Mouse (Mus musculus): ENCODE results near the gene Cdh4.

Cdh4 gene

GRCm38 (mm10) chr2:179442191-179442540 lies at the start of gene Cdh4:
TSS of gene Cdh4 (plus strand) at chr2:179442431.
- no peak for DNase-seq (ENCODE audit: low spot score in 2 of 2)

DNA sequence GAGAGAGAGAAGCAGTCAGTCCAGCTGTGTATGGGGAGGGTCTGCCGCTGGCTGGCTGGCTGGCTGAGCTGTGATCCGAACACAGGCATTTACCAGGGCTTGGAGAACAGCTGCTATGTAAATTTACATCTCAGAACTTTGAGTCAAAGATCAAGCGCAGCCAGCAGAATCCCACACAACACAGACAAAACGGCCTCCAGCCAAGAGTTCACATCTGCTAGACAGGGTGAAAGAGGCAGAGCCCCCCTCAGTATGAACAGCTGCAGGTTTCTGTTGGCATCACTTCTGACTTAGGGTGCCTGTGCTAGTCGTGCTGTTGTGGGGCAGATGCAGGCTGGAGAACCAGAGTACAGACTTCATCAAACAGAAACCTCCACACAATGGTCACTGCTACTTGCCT lies 46.8 kb upstream of the Cdh4 start:
- no peak for DNase-seq (ENCODE audit: low spot score in 2 of 2)

- DNase-seq (ENCODE audit: low spot score in 2 of 2), result no peak
These were observed 42.5 kb upstream of the Cdh4 start for GRCm38 (mm10) chr2:179399645-179400249.

GRCm38 (mm10) chr2:179410866-179411561 lies 31.2 kb upstream of the Cdh4 start:
- DNase-seq (ENCODE audit: low spot score in 2 of 2), result no peak

GRCm38 (mm10) chr2:179412966-179413365 lies 29.3 kb upstream of the Cdh4 start:
- no peak for DNase-seq (ENCODE audit: low spot score in 2 of 2)

DNA sequence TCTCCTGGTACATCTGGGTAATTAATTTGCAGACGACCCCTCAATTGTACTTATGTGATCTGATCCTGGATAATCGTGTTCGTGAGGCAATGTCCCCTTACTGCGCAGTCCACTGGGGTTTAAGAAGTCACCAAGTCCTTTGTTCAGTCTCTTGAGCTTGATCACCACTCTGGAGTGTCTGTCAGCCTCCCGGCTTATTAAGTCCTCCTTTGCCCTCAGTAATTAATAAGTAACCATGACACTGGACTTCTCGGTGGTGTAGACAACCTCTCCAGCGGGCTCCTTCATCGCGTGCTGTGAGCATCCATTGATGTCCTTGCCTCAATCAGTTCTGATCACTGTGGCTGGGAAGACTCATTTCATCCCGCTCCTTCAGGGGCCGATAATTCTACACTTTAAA lies 28.0 kb upstream of the Cdh4 start:
- no peak for DNase-seq (ENCODE audit: low spot score in 2 of 2)

DNA sequence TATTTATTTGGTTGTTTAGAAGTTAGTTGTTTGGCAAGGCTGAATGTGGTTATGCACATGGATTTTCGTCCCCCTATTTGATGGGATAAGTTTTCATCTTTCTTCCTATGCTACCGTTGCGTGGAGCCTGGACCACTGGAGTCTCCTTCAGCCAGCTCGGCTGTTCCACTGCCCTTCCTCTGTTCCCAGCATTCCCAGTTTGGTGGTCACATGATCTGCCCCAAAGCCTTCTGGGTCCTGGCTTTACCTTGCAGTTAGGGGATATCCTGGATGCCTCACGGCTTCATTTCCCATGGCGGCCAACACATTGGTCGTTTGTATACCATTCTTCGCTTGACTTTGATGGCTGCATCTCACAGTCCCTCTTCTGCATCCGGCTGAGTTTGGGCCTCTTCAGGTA lies 27.5 kb upstream of the Cdh4 start:
- DNase-seq (ENCODE audit: low spot score in 2 of 2), result no peak

DNA sequence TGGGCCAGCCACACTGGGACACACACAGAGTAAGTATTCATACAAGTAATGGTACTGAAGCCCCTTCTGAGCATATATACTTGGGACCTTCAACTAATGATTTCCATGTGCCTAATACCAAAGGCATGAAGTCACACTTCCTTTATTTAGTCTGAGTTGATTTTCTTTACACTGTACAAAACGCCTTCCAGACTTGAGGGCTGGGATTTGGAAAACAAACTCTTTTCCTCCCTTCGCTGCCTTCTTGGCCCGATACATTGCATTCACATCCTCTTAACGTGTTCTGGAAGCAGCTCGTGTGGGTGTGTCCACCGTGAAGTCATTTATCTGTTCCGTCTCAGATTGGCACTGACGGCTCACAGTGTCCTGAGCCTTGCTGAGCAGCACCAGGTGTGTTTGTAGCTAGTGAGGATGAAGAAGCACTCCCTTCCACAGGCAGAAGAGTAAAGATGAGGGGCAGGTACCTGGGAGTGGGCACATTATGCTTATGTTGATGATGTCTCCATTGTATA lies 26.3 kb upstream of the Cdh4 start:
- DNase-seq (ENCODE audit: low spot score in 2 of 2), result no peak

DNA sequence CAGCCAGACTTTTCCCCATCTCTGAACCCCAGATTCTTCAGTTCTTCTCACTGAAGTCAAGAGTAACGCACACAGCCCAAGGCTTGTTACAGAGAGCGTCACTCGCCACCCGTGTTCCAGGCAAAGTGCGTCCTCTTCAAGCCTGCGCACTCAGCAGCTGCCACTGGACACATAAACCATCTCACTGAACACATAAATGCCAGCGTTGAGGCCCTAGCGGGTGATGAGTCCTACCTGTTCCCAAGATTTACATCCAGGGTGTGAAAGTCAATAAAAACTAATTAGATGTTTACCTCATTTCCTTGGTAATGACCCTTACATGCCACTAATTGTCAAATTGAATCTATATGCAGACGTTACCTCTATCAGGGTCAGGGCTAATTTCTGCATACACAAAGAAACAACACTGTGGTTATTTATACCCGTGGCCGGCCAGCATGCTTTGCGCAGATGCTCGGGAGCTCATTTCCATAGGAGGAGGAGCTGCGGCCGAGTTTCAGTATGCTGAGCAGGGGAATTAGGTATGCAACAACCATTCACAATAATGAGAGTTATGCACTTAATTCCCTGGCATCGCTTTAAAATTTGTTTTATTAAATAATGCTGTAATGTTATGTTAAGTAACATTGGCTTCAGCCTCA lies 25.5 kb upstream of the Cdh4 start:
- DNase-seq (ENCODE audit: low spot score in 2 of 2), result no peak

GRCm38 (mm10) chr2:179425602-179426001 lies 16.6 kb upstream of the Cdh4 start:
- DNase-seq (ENCODE audit: low spot score in 2 of 2), result no peak

DNA sequence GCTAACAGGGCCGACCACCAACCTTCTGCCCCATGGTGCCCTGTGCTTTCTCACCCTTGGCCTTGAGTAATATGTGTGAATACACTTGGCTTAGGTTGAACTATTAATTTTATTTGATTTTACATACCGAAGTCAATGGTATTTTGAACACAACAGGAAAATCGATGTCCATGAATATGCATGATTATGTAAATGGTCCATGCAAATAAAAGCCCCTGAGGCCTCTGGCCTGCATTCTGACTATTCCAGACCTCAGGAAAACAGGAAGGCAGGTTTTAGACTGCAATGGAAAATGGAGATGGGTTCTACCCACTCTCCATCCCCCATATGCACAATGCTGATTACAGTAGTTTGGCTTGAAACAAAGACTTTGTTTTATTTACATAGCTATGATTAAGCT lies 13.3 kb upstream of the Cdh4 start:
- no peak for DNase-seq (ENCODE audit: low spot score in 2 of 2)

DNA sequence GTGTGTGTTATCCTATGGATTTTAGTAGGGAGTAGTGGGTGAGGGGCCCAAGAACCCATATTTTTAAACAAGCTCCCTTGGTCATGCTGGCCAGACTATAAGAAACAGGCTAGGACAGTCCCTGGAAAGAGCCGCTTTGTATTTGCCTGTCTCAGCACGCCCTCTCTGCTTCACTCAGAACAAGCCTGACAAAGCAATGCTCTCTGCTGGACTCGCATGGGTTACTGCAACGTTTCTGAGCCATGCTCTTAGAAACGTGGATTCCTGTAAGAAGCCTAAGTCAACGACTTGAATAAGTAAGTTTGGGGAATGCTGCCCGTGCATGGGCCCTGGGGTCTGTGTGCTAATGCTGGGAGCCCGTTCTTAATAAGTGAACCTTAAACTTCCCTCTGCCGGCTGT lies 2.1 kb upstream of the Cdh4 start:
- no peak for DNase-seq (ENCODE audit: low spot score in 2 of 2)

GRCm38 (mm10) chr2:179441086-179441485 lies 1.1 kb upstream of the Cdh4 start:
- no peak for DNase-seq (ENCODE audit: low spot score in 2 of 2)

- DNase-seq (ENCODE audit: low spot score in 2 of 2), result no peak
These were observed 514 bp upstream of the Cdh4 start for GRCm38 (mm10) chr2:179441717-179442116.

- DNase-seq (ENCODE audit: low spot score in 2 of 2), result no peak
These were observed 452 bp downstream of the Cdh4 start for GRCm38 (mm10) chr2:179442541-179443225.

- no peak for DNase-seq (ENCODE audit: low spot score in 2 of 2)
These were observed 1.1 kb downstream of the Cdh4 start for GRCm38 (mm10) chr2:179443226-179443815.

- DNase-seq (ENCODE audit: low spot score in 2 of 2), result no peak
These were observed 1.7 kb downstream of the Cdh4 start for GRCm38 (mm10) chr2:179443959-179444358.

DNA sequence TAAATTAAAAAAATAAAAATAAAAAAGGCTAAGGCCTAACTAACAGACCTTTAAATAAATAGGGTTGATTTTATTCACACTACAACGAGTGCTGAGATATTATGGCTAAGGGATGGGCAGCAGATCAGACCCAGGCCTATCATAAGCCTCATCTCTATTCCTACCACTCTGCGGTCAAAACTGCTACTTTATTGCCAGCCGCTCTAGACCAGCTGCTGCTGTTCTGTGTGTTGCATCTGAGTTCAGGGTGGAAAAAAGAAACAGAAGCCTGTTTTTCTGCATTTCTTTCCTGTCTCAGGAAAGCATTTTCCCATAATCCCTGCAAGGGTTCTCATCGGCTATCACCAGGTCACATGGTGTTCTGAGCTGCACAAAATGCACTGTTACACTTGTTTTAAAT lies 6.0 kb downstream of the Cdh4 start:
- no peak for DNase-seq (ENCODE audit: low spot score in 2 of 2)

GRCm38 (mm10) chr2:179449018-179449417 lies 6.8 kb downstream of the Cdh4 start:
- DNase-seq (ENCODE audit: low spot score in 2 of 2), result no peak

- no peak for DNase-seq (ENCODE audit: low spot score in 2 of 2)
These were observed 17.0 kb downstream of the Cdh4 start for GRCm38 (mm10) chr2:179459196-179459595.

DNA sequence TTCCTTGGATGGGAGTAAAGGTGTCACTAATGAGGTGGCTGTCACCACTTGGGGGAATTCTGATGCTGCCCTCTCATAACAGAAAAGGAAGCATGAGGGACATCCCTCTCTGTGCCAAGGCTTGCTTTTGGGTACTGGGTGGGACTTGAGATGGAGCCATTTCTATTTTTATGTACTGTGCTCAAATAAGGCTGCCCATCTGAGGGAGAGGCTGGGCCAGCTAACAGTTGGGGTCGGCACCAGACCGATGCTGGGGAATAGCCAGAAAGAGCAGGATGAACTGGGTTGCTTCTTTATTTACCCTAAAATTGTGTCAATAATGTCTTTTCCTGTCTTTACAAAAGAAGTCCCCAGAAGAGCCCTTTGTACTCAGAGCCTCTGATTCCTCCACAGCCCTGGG lies 17.4 kb downstream of the Cdh4 start:
- no peak for DNase-seq (ENCODE audit: low spot score in 2 of 2)

DNA sequence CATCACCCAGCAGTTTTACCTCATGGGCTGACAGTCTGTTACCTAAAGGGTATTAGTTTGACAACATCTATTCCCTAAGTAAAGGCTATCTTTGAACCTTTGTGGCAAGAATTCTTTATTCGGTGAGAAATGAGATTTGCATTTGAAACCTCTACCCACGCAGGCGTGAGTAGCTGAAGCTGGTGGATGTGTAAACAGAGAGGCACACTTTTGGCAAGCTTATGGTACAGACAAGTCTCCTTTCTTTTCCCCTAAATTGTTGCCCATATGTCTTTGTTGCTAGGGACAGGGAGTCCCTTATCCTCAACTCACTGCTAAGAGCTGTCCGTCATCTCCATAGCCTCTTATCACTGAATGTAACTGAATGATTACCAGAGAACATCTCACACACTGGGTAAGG lies 21.3 kb downstream of the Cdh4 start:
- DNase-seq (ENCODE audit: low spot score in 2 of 2), result no peak

Data from spleen, postnatal 36 days (tissue).